In the genomic region with DNA sequence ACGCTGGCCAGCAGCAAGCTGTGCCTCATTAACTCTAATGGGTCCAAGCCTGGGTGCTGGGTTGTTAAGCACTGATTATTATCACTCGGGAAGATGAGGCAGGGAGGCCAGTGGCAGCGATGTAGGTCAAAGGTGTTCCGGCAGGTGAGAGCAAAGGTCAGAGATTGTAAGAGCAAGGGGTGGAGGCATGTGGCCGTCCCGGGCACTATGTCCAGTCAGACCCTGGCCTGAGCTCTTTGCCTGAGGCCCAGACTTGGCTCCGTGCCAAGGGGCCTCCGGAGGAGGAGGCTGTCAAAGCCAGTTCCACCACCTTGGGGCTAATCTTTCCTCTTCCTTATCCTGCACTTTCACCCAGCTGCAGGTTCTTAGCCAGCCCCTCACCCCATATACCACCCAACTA, we compare ENCODE assay signal across 11 mouse cellular contexts. TPM values are rescaled to one million over a fixed set of nuclear protein-coding genes. Genes with fewer than 3 reads are reported as not detected.
DNase-seq lines count a peak whose midpoint lies in the region; ATAC-seq and TF ChIP-seq lines count a peak whose summit lies in the region.
"Had no signal": no experiment of that assay in that cellular context is flagged by ENCODE, and none has a peak within 500 bp of the region (broad histone marks: within the 10 kb centered on the region; RNA-seq: fewer than 3 reads in every experiment).

No protein-coding gene starts in this region.

- ATAC-seq in heart, embryonic 11.5 days (replicated peaks; ENCODE audit: insufficient number of reproducible peaks, low FRiP score, low TSS enrichment): no peak
- peak; percentile 40 for ATAC-seq in kidney, embryonic 16.5 days (ENCODE audit: low FRiP score, low TSS enrichment)
- ATAC-seq in activated CD4-positive, CD25-positive, alpha-beta regulatory T cell, adult 4 months: no peak
- no peak for ATAC-seq in midbrain, embryonic 13.5 days
- ATAC-seq: inflammation-experienced regulatory T-cells, adult 6 months had no signal

- TF ChIP-seq CTCF in layer of hippocampus, adult 2 months (conservative IDR thresholded peaks at IDR 0.05): no peak

- H3K4me1 ChIP-seq in heart, embryonic 11.5 days (ENCODE audit: control insufficient read depth, insufficient read depth, low read length): peaks cover 30% of the 10 kb centered on the region
- peaks cover 27% of the 10 kb centered on the region for H3K4me1 ChIP-seq in kidney, embryonic 16.5 days (ENCODE audit: insufficient read depth, low read length)
- H3K4me1 ChIP-seq in midbrain, embryonic 13.5 days (replicated peaks): peaks cover 13% of the 10 kb centered on the region

- H3K27me3 ChIP-seq in heart, embryonic 11.5 days (ENCODE audit: control insufficient read depth, insufficient read depth, low read length): peaks cover 32% of the 10 kb centered on the region
- H3K27me3 ChIP-seq in kidney, embryonic 16.5 days (ENCODE audit: insufficient read depth, low read length): peaks cover 5% of the 10 kb centered on the region
- peaks cover 34% of the 10 kb centered on the region for H3K27me3 ChIP-seq in midbrain, embryonic 13.5 days

- no peak overlapping the region; the same call in 1 of the 2 replicates for H3K9ac ChIP-seq in heart, embryonic 11.5 days (ENCODE audit: low read depth, low read length)
- H3K9ac ChIP-seq in kidney, embryonic 16.5 days (replicated peaks; ENCODE audit: low read length): 0 out of 2 replicates have a peak overlapping the region, but pooled peaks have one; percentile 8
- H3K9ac ChIP-seq in midbrain, embryonic 13.5 days (replicated peaks): no peak overlapping the region

- peak overlapping the region; percentile 94 for H3K4me2 ChIP-seq in heart, embryonic 11.5 days
- peak overlapping the region; percentile 79 for H3K4me2 ChIP-seq in kidney, embryonic 16.5 days (replicated peaks; ENCODE audit: low read depth, low read length)
- H3K4me2 ChIP-seq in midbrain, embryonic 13.5 days (replicated peaks): no peak overlapping the region

- H3K36me3 ChIP-seq in heart, embryonic 11.5 days (ENCODE audit: control insufficient read depth, insufficient read depth, low read length): no peaks in the 10 kb centered on the region
- no peaks in the 10 kb centered on the region for H3K36me3 ChIP-seq in kidney, embryonic 16.5 days (ENCODE audit: insufficient read depth, low read length)
- H3K36me3 ChIP-seq in midbrain, embryonic 13.5 days: no peaks in the 10 kb centered on the region

- H3K9me3 ChIP-seq in heart, embryonic 11.5 days (replicated peaks; ENCODE audit: control insufficient read depth, low read length): no peaks in the 10 kb centered on the region
- H3K9me3 ChIP-seq in kidney, embryonic 16.5 days (ENCODE audit: low read length): no peaks in the 10 kb centered on the region
- no peaks in the 10 kb centered on the region for H3K9me3 ChIP-seq in midbrain, embryonic 13.5 days

- no peak for DNase-seq in heart, adult 8-10 months (ENCODE audit: low spot score)
- peak; percentile 53 for DNase-seq in MN1 (ENCODE audit: low spot score)
- peak; percentile 17 for DNase-seq in retina, embryonic 14.5 days (ENCODE audit: low spot score)
- DNase-seq in layer of hippocampus, adult 2 months (ENCODE audit: low spot score in 2 of 2): no peak
- DNase-seq: spleen, adult 18-20 months had no signal

- H3K4me3 ChIP-seq in heart, embryonic 11.5 days (ENCODE audit: low read depth, low read length): peak overlapping the region; percentile 47
- H3K4me3 ChIP-seq in kidney, embryonic 16.5 days (ENCODE audit: low read length): peak overlapping the region; percentile 43
- no peak overlapping the region for H3K4me3 ChIP-seq in midbrain, embryonic 13.5 days (replicated peaks)
- no peak overlapping the region for H3K4me3 ChIP-seq in layer of hippocampus, adult 2 months

- no peak overlapping the region for H3K27ac ChIP-seq in heart, embryonic 11.5 days (ENCODE audit: low read depth, low read length)
- 0 out of 2 replicates have a peak overlapping the region, but pooled peaks have one; percentile 12 for H3K27ac ChIP-seq in kidney, embryonic 16.5 days (ENCODE audit: low read length)
- no peak overlapping the region for H3K27ac ChIP-seq in midbrain, embryonic 13.5 days
- H3K27ac ChIP-seq in layer of hippocampus, adult 2 months: no peak overlapping the region

- WGBS in heart, embryonic 11.5 days (ENCODE audit: insufficient replicate concordance): 50% methylated on average over 8 of the region's 8 CpGs
- WGBS in kidney, embryonic 16.5 days: 25% methylated on average over 8 of the region's 8 CpGs
- 75% methylated on average over 8 of the region's 8 CpGs for WGBS in midbrain, embryonic 13.5 days

RNA-seq across cellular contexts. Expression of gene Aqp3, which starts 1.8 kb away (rescaled TPM):
- polyA plus RNA-seq in heart, embryonic 11.5 days (2014; fragmentation: Nextera tagmentation; extraction: Ambion mirVana): 3.7 and 7.3 TPM in 2 replicates
- total RNA-seq in heart, adult 8-10 months (2022): not detected
- 55.3 and 56.8 TPM in 2 replicates for polyA plus RNA-seq in kidney, embryonic 16.5 days (2015; fragmentation: Nextera tagmentation; extraction: Ambion mirVana)
- 10 to 100 TPM; 22.7 to 27.5 TPM for polyA plus RNA-seq in activated CD4-positive, CD25-positive, alpha-beta regulatory T cell, adult 4 months (2017; shearing (Covaris generic))
- 0.08 and 0.18 TPM in 2 replicates for polyA plus RNA-seq in midbrain, embryonic 13.5 days (2015; fragmentation: Nextera tagmentation; extraction: Ambion mirVana)
- total RNA-seq in layer of hippocampus, adult 2 months (2021): not detected

RNA-seq across cellular contexts. Expression of gene Nol6, which starts 28.1 kb away (rescaled TPM):
- 13.5 and 17.1 TPM in 2 replicates for polyA plus RNA-seq in heart, embryonic 11.5 days (2014; fragmentation: Nextera tagmentation; extraction: Ambion mirVana)
- 10 to 100 TPM; 17.5 to 20.6 (median 18.8) TPM for total RNA-seq in heart, adult 8-10 months (2022)
- 34.7 and 37.8 TPM in 2 replicates for polyA plus RNA-seq in kidney, embryonic 16.5 days (2015; fragmentation: Nextera tagmentation; extraction: Ambion mirVana)
- 10 to 100 TPM; 11.8 to 19.0 TPM for polyA plus RNA-seq in activated CD4-positive, CD25-positive, alpha-beta regulatory T cell, adult 4 months (2017; shearing (Covaris generic))
- 28.1 and 28.7 TPM in 2 replicates for polyA plus RNA-seq in midbrain, embryonic 13.5 days (2015; fragmentation: Nextera tagmentation; extraction: Ambion mirVana)
- 100 to 1,000 TPM; 105 to 113 TPM for total RNA-seq in layer of hippocampus, adult 2 months (2021)

RNA-seq across cellular contexts. Expression of gene Ube2r2, which starts 39.4 kb away (rescaled TPM):
- polyA plus RNA-seq in heart, embryonic 11.5 days (2014; fragmentation: Nextera tagmentation; extraction: Ambion mirVana): 75.0 and 75.7 TPM in 2 replicates
- 100 to 1,000 TPM; 124 to 155 (median 142) TPM for total RNA-seq in heart, adult 8-10 months (2022)
- 76.1 and 86.1 TPM in 2 replicates for polyA plus RNA-seq in kidney, embryonic 16.5 days (2015; fragmentation: Nextera tagmentation; extraction: Ambion mirVana)
- polyA plus RNA-seq in activated CD4-positive, CD25-positive, alpha-beta regulatory T cell, adult 4 months (2017; shearing (Covaris generic)): 10 to 100 TPM; 25.6 to 25.8 TPM
- polyA plus RNA-seq in midbrain, embryonic 13.5 days (2015; fragmentation: Nextera tagmentation; extraction: Ambion mirVana): 76.5 and 87.8 TPM in 2 replicates
- 10 to 100 TPM; 77.3 to 81.1 TPM for total RNA-seq in layer of hippocampus, adult 2 months (2021)

RNA-seq across cellular contexts. Expression of gene Aqp7, which starts 48.2 kb away (rescaled TPM):
- polyA plus RNA-seq in heart, embryonic 11.5 days (2014; fragmentation: Nextera tagmentation; extraction: Ambion mirVana): 0.14 and 0.20 TPM in 2 replicates
- 10 to 100 TPM; 24.2 to 36.7 (median 31.4) TPM for total RNA-seq in heart, adult 8-10 months (2022)
- 1.2 and 2.4 TPM in 2 replicates for polyA plus RNA-seq in kidney, embryonic 16.5 days (2015; fragmentation: Nextera tagmentation; extraction: Ambion mirVana)
- under 1 TPM in 1 of 2 experiments, not detected in 1; 0.32 TPM for polyA plus RNA-seq in activated CD4-positive, CD25-positive, alpha-beta regulatory T cell, adult 4 months (2017; shearing (Covaris generic))
- 0.15 TPM in 1 of 2 replicates, not detected in the other for polyA plus RNA-seq in midbrain, embryonic 13.5 days (2015; fragmentation: Nextera tagmentation; extraction: Ambion mirVana)
- total RNA-seq in layer of hippocampus, adult 2 months (2021): under 1 TPM in 1 of 2 experiments, not detected in 1; 0.28 TPM
- polyA plus RNA-seq: C2C12 had no signal

Comparison
In these comparisons a context has a peak if more than half of its experiments do, and no peak if none do; other contexts are left out.
1. H3K4me3 ChIP-seq: peak in heart, embryonic 11.5 days (single experiment) and kidney, embryonic 16.5 days (single experiment); none in midbrain, embryonic 13.5 days (single experiment) and layer of hippocampus, adult 2 months (single experiment).
2. DNase-seq: peak in MN1 (single experiment) and retina, embryonic 14.5 days (single experiment); none in heart, adult 8-10 months (single experiment) and layer of hippocampus, adult 2 months (0 of 2).